Mouse (Mus musculus): Measurements from ENCODE around the gene 9130230L23Rik. TPM values are rescaled to one million over a fixed set of nuclear protein-coding genes. Genes with fewer than 3 reads are reported as not detected.

Gene 9130230L23Rik
- total and polyA plus RNA-seq, 3 experiments, result 0.22 TPM; not detected in 2

DNA sequence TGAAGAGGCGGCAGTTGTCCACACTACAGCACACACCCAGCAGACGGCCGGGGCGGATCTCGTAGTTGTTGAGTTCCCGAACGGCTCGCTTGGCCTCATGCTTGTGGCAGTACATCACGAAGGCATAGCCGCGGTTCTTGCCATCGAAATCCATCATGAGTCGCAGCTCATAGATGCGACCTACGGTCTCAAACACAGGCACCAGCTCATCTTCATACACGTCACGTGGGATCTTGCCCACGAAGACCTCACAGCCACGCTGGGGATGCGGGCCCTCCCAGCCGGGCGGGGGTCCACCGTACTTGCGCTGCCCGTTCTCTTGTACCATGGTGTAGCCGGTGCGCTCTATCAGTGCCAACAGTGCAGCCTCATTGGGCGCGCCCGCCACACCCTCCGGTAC, 22.7 kb upstream of the 9130230L23Rik start:
- H3K9ac ChIP-seq (ENCODE audit: control insufficient read depth, low read depth, low read length, poor library complexity, severe bottlenecking), result no peak overlapping the region
- no peak overlapping the region for H3K4me3 ChIP-seq (ENCODE audit: control insufficient read depth in 1 of 2, insufficient read depth in 1 of 2, low read depth in 2 of 2, low read length in 2 of 2)
- no peaks in the 10 kb centered on the region for H3K36me3 ChIP-seq (ENCODE audit: control insufficient read depth in 1 of 2, insufficient read depth in 2 of 2, low read length in 2 of 2)
- DNase-seq (ENCODE audit: low read depth, low spot score), result no peak
- no peaks in the 10 kb centered on the region for H3K27me3 ChIP-seq (ENCODE audit: control insufficient read depth in 1 of 2, insufficient read depth in 2 of 2, low read length in 2 of 2)
- H3K9me3 ChIP-seq (replicated peaks; ENCODE audit: insufficient read depth, low read length), result no peaks in the 10 kb centered on the region
- H3K4me1 ChIP-seq (ENCODE audit: control insufficient read depth in 1 of 2, insufficient read depth in 2 of 2, low read length in 2 of 2), result peaks cover 0 to 3% of the 10 kb centered on the region in 2 experiments; a peak in 2 of 4 replicates
- no peak overlapping the region for H3K27ac ChIP-seq (ENCODE audit: control insufficient read depth, low read depth, low read length)
- no peak for TF ChIP-seq CHD2 (IDR thresholded peaks at IDR 0.05; ENCODE audit: low read length)
- TF ChIP-seq ZMIZ1 (IDR thresholded peaks at IDR 0.05; ENCODE audit: low read depth, low read length), result no peak
- no peak for TF ChIP-seq BHLHE40 (IDR thresholded peaks at IDR 0.05; ENCODE audit: borderline replicate concordance, low read depth, low read length)
- H3K79me2 ChIP-seq (ENCODE audit: control insufficient read depth, insufficient read depth, low read length, poor library complexity), result no peaks in the 10 kb centered on the region

DNA sequence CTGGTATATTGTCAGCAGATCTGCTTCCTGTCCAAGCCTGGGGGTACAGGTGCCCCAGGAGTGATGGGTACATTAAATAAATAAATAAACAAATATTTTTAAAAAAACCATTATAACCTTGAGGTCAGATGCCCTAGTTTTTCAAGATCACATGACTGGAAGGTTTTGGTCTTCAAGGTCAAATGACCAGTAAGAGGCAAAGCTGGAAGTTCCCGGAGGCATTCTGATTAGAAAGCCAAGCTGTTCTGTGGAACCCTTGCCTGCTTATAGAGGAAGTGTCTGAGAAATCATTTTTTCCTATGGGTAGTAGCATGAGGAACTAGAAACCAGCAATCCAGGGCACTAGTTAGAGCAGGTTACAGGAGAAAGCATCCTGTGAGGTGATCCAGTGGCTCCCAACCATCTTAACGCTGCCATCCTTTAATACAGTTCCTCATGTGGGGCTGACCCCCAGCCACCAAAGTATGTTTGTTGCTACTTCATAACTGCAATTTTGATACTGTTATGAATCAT, 11.4 kb upstream of the 9130230L23Rik start:
- no peak overlapping the region for H3K9ac ChIP-seq (ENCODE audit: control insufficient read depth, low read depth, low read length, poor library complexity, severe bottlenecking)
- H3K4me3 ChIP-seq (ENCODE audit: control insufficient read depth in 1 of 2, insufficient read depth in 1 of 2, low read depth in 2 of 2, low read length in 2 of 2), result no peak overlapping the region
- H3K27ac ChIP-seq (ENCODE audit: control insufficient read depth, low read depth, low read length), result no peak overlapping the region
- no peaks in the 10 kb centered on the region for H3K79me2 ChIP-seq (ENCODE audit: control insufficient read depth, insufficient read depth, low read length, poor library complexity)
- TF ChIP-seq SIN3A (IDR thresholded peaks at IDR 0.05; ENCODE audit: low read length) (no peak), MAX (IDR thresholded peaks at IDR 0.05; ENCODE audit: low read length) (no peak), POLR2A (IDR thresholded peaks at IDR 0.05; ENCODE audit: control insufficient read depth in 1 of 2, insufficient read depth in 1 of 2, low read depth in 1 of 2, low read length in 2 of 2, poor library complexity in 1 of 2) (no peak)
- H3K27me3 ChIP-seq (ENCODE audit: control insufficient read depth in 1 of 2, insufficient read depth in 2 of 2, low read length in 2 of 2), result peaks cover 0 to 3% of the 10 kb centered on the region in 2 experiments; a peak in 2 of 4 replicates
- DNase-seq (ENCODE audit: low read depth, low spot score), result no peak
- no peaks in the 10 kb centered on the region for H3K4me1 ChIP-seq (ENCODE audit: control insufficient read depth in 1 of 2, insufficient read depth in 2 of 2, low read length in 2 of 2)
- H3K36me3 ChIP-seq (ENCODE audit: control insufficient read depth in 1 of 2, insufficient read depth in 2 of 2, low read length in 2 of 2), result no peaks in the 10 kb centered on the region
- H3K9me3 ChIP-seq (replicated peaks; ENCODE audit: insufficient read depth, low read length), result no peaks in the 10 kb centered on the region

DNA sequence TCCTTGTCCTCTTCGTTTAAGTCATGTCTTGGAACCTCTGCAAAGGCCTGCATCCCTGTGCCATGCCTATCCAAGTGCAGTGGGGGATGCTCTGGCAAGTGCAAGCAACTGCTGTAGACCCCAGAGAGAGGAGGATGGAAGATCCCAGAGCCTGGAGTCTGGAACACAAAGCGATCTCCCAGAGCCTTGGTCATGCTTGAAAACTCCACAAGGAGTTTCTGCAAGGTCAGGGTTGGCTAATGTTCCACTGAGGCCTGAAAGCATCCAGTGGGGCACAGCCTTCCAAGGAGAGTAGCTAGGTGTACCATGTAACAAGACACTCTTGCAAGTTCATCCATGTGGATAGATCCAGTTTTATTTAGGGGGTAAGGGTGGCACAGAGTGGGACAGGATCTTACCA, 10.4 kb upstream of the 9130230L23Rik start:
- Histone ChIP-seq H3K79me2 (ENCODE audit: control insufficient read depth, insufficient read depth, low read length, poor library complexity) (no peaks in the 10 kb centered on the region), H3K9ac (ENCODE audit: control insufficient read depth, low read depth, low read length, poor library complexity, severe bottlenecking) (no peak overlapping the region), H3K27me3 (ENCODE audit: control insufficient read depth in 1 of 2, insufficient read depth in 2 of 2, low read length in 2 of 2) (peaks cover 0 to 3% of the 10 kb centered on the region in 2 experiments; a peak in 3 of 4 replicates), H3K4me1 (ENCODE audit: control insufficient read depth in 1 of 2, insufficient read depth in 2 of 2, low read length in 2 of 2) (no peaks in the 10 kb centered on the region), H3K4me3 (ENCODE audit: control insufficient read depth in 1 of 2, insufficient read depth in 1 of 2, low read depth in 2 of 2, low read length in 2 of 2) (no peak overlapping the region), H3K36me3 (ENCODE audit: control insufficient read depth in 1 of 2, insufficient read depth in 2 of 2, low read length in 2 of 2) (no peaks in the 10 kb centered on the region), H3K27ac (ENCODE audit: control insufficient read depth, low read depth, low read length) (no peak overlapping the region), H3K9me3 (replicated peaks; ENCODE audit: insufficient read depth, low read length) (no peaks in the 10 kb centered on the region)
- no peak for DNase-seq (ENCODE audit: low read depth, low spot score)
- TF ChIP-seq JUND (IDR thresholded peaks at IDR 0.05; ENCODE audit: low read depth, low read length) (no peak), POLR2AphosphoS5 (IDR thresholded peaks at IDR 0.05; ENCODE audit: borderline replicate concordance, low read depth, low read length) (no peak), ELF1 (IDR thresholded peaks at IDR 0.05; ENCODE audit: low read depth, low read length) (no peak), EP300 (IDR thresholded peaks at IDR 0.05; ENCODE audit: low read depth in 1 of 2, low read length in 2 of 2) (no peak), CTCF (IDR thresholded peaks at IDR 0.05 in 2 of 3, conservative IDR thresholded peaks at IDR 0.05 in 1 of 3; ENCODE audit: control insufficient read depth in 1 of 3, insufficient read depth in 1 of 3, low read depth in 2 of 3, low read length in 3 of 3, poor library complexity in 1 of 3, severe bottlenecking in 1 of 3) (no peak), CHD2 (IDR thresholded peaks at IDR 0.05; ENCODE audit: low read length) (no peak), ZMIZ1 (IDR thresholded peaks at IDR 0.05; ENCODE audit: low read depth, low read length) (no peak), NRF1 (IDR thresholded peaks at IDR 0.05; ENCODE audit: insufficient read depth, low read depth, low read length, poor library complexity, severe bottlenecking) (no peak), E2F4 (IDR thresholded peaks at IDR 0.05; ENCODE audit: borderline replicate concordance, low read depth, low read length) (no peak), CHD1 (IDR thresholded peaks at IDR 0.05; ENCODE audit: low read depth, low read length) (no peak), MAZ (IDR thresholded peaks at IDR 0.05; ENCODE audit: low read depth, low read length) (no peak), POLR2A (IDR thresholded peaks at IDR 0.05; ENCODE audit: control insufficient read depth in 1 of 2, insufficient read depth in 1 of 2, low read depth in 1 of 2, low read length in 2 of 2, poor library complexity in 1 of 2) (no peak), MEF2A (IDR thresholded peaks at IDR 0.05; ENCODE audit: extremely low read depth, insufficient replicate concordance, low read depth, low read length, poor library complexity, severe bottlenecking) (no peak), ZC3H11A (IDR thresholded peaks at IDR 0.05; ENCODE audit: low read depth, low read length) (no peak), HCFC1 (IDR thresholded peaks at IDR 0.05; ENCODE audit: low read depth, low read length) (no peak), USF1 (IDR thresholded peaks at IDR 0.05; ENCODE audit: low read depth, low read length) (no peak), USF2 (IDR thresholded peaks at IDR 0.05; ENCODE audit: borderline replicate concordance in 1 of 2, insufficient read depth in 1 of 2, low read depth in 1 of 2, low read length in 2 of 2) (no peak), BHLHE40 (IDR thresholded peaks at IDR 0.05; ENCODE audit: borderline replicate concordance, low read depth, low read length) (no peak)

Measured in MEL (cell line).